Mouse (Mus musculus) forelimb bud, embryonic 11.5 days (tissue): ENCODE data around the gene Faxc.

Experiments used
- DNase-seq: peaks from one replicate; pipeline ENCODE4 v3.0.0-alpha.2; 2012; ENCODE audit warnings: low read depth, low spot score

The Faxc gene

DNA sequence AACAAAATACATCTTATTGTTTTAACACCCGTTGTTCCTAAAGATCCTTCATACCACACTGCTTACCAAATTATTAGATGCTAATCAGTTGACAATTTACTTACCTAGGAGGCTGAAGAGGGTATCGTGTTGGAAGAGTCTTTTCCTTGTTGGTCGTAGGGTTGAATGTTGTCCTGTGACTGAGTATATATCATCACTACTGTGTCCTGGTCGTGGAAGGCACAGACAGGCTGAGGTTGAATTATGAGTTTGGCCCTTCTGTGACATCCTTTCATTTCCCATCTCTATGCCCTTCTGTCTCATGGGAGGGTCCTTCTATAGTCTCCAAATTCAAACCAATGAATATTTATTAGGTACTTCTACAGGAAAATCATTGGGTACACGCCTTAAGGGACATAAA, 87.3 kb downstream of the Faxc start:
- no peak for DNase-seq

DNA sequence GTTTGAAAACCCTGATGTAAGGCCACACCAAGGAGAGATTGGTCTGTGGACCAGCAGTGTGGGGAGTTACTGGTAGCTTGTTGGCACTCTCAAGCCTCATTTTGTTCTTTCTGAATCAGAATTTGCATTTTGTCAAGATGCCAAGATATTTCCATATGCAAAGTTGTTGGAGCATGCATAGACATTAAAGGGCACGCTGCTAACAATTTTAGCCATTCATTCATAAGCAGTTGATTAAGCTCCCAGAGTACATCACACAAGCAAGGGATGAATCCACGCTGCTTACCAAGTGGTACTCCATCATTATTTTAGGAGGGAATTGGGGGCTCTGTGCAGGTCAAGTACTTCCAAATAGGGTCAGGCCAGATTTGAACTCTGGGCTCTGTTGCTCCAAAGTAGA, 98.8 kb downstream of the Faxc start:
- DNase-seq = no peak
